Comparison of ENCODE assay signal across 33 mouse cellular contexts in the genomic region with DNA sequence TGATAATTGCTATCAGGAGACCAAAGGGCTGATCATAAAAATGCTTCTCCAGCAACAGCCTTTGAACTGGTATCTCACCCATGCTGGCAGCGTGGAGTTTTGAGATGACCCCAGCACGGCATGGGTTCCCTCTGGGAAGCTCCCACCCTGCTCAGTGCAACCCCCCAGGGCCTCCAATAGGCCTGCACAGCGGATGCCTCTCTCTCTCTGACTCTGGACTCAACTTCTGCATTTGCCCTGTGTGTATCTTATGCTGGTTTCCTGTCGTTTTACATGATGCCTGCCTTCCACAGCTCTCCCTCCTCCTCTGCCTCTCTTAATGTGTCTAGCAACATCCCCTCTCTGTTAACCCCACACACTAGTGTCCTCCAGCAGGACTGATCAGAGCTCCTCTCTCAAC. TPM values are rescaled to one million over a fixed set of nuclear protein-coding genes. Genes with fewer than 3 reads are reported as not detected.
A peak's percentile ranks its signal among the peaks of the same experiment; 100 is the strongest.
DNase-seq lines count a peak whose midpoint lies in the region; ATAC-seq and TF ChIP-seq lines count a peak whose summit lies in the region.
"Had no signal": no experiment of that assay in that cellular context is flagged by ENCODE, and none has a peak within 500 bp of the region (broad histone marks: within the 10 kb centered on the region; RNA-seq: fewer than 3 reads in every experiment).

No protein-coding gene starts in this region.

- DNase-seq in MEL (ENCODE audit: low read depth, low spot score): peak; percentile 76
- no peak for DNase-seq in right cerebral cortex, adult 2 months (ENCODE audit: low spot score in 2 of 2)
- DNase-seq in spleen, postnatal 4 days (ENCODE audit: low spot score in 2 of 2): no peak
- DNase-seq in heart, postnatal 14 days: no peak
- DNase-seq: adrenal gland, adult 2 months; cerebellum, adult 2 months; cerebellum, postnatal 14 days; gastrocnemius, postnatal 36 days; heart, adult 2 months; kidney, adult 8-10 months; kidney, postnatal 4 days; layer of hippocampus, adult 9-11 months; lung, embryonic 14.5 days; midbrain, embryonic 14.5 days; retina, postnatal 1 day; right cerebral cortex, postnatal 25 days; thymus, postnatal 4 days had no signal

- H3K4me1 ChIP-seq in MEL (ENCODE audit: control insufficient read depth in 1 of 2, insufficient read depth in 2 of 2, low read length in 2 of 2): peaks cover 4 to 7% of the 10 kb centered on the region in 2 experiments; a peak in 3 of 4 replicates
- H3K4me1 ChIP-seq: embryonic facial prominence, embryonic 12.5 days; forebrain, embryonic 15.5 days; heart, embryonic 12.5 days; hindbrain, embryonic 10.5 days; hindbrain, embryonic 15.5 days; limb, embryonic 10.5 days; limb, embryonic 15.5 days had no signal

- H3K79me2 ChIP-seq in MEL (ENCODE audit: control insufficient read depth, insufficient read depth, low read length, poor library complexity): no peaks in the 10 kb centered on the region

- peak; percentile 96 for ATAC-seq in granulocyte monocyte progenitor cell, adult 5-6 weeks (replicated peaks; ENCODE audit: poor library complexity, severe bottlenecking)
- ATAC-seq in megakaryocyte, adult 5-6 weeks (ENCODE audit: poor library complexity, severe bottlenecking): peak; percentile 92
- ATAC-seq: forebrain, embryonic 15.5 days; inflammation-experienced regulatory T-cells, adult 6 months had no signal

- TF ChIP-seq POLR2A in MEL (IDR thresholded peaks at IDR 0.05; ENCODE audit: control insufficient read depth in 1 of 2, insufficient read depth in 1 of 2, low read depth in 1 of 2, low read length in 2 of 2, poor library complexity in 1 of 2): no peak

- no peak for TF ChIP-seq EP300 in MEL (IDR thresholded peaks at IDR 0.05; ENCODE audit: low read depth in 1 of 2, low read length in 2 of 2)

- no peak overlapping the region for H3K9ac ChIP-seq in MEL (ENCODE audit: control insufficient read depth, low read depth, low read length, poor library complexity, severe bottlenecking)
- H3K9ac ChIP-seq: embryonic facial prominence, embryonic 12.5 days; forebrain, embryonic 15.5 days; heart, embryonic 12.5 days; hindbrain, embryonic 15.5 days; limb, embryonic 15.5 days; liver, embryonic 14.5 days; lung, embryonic 14.5 days; neural tube, embryonic 15.5 days had no signal

- peaks cover 0 to 6% of the 10 kb centered on the region in 2 experiments; a peak in 2 of 4 replicates for H3K36me3 ChIP-seq in MEL (ENCODE audit: control insufficient read depth in 1 of 2, insufficient read depth in 2 of 2, low read length in 2 of 2)
- H3K36me3 ChIP-seq: embryonic facial prominence, embryonic 12.5 days; forebrain, embryonic 15.5 days; G1E; heart, embryonic 12.5 days; hindbrain, embryonic 15.5 days; limb, embryonic 10.5 days; limb, embryonic 15.5 days; neural tube, embryonic 15.5 days had no signal

- H3K9me3 ChIP-seq in MEL (replicated peaks; ENCODE audit: insufficient read depth, low read length): no peaks in the 10 kb centered on the region
- H3K9me3 ChIP-seq: embryonic facial prominence, embryonic 12.5 days; forebrain, embryonic 15.5 days; G1E; heart, embryonic 12.5 days; hindbrain, embryonic 10.5 days; hindbrain, embryonic 15.5 days; limb, embryonic 10.5 days; limb, embryonic 15.5 days; megakaryocyte, embryonic 14.5 days; neural tube, embryonic 15.5 days had no signal

- H3K27me3 ChIP-seq in MEL (ENCODE audit: control insufficient read depth in 1 of 2, insufficient read depth in 2 of 2, low read length in 2 of 2): no peaks in the 10 kb centered on the region
- H3K27me3 ChIP-seq: embryonic facial prominence, embryonic 12.5 days; forebrain, embryonic 15.5 days; heart, embryonic 12.5 days; hindbrain, embryonic 15.5 days; limb, embryonic 15.5 days; neural tube, embryonic 15.5 days had no signal

- H3K27ac ChIP-seq in MEL (ENCODE audit: control insufficient read depth, low read depth, low read length): peak overlapping the region; percentile 29; the same call in 1 of the 2 replicates
- H3K27ac ChIP-seq: embryonic facial prominence, embryonic 12.5 days; forebrain, embryonic 15.5 days; heart, adult 2 months; hindbrain, embryonic 10.5 days; hindbrain, embryonic 15.5 days; kidney, postnatal 0 days; limb, embryonic 10.5 days; limb, embryonic 15.5 days; liver, embryonic 14.5 days; neural tube, embryonic 15.5 days had no signal

- intact Hi-C loops in heart, postnatal 14 days (cut with DNase I): no loop called here

- no peak overlapping the region for H3K4me3 ChIP-seq in MEL (ENCODE audit: control insufficient read depth in 1 of 2, insufficient read depth in 1 of 2, low read depth in 2 of 2, low read length in 2 of 2)
- H3K4me3 ChIP-seq: embryonic facial prominence, embryonic 12.5 days; forebrain, embryonic 15.5 days; heart, adult 2 months; heart, embryonic 12.5 days; hindbrain, embryonic 10.5 days; hindbrain, embryonic 15.5 days; limb, embryonic 10.5 days; limb, embryonic 15.5 days; megakaryocyte, embryonic 14.5 days; neural tube, embryonic 15.5 days had no signal

- no peak; the same call in 1 of the 2 replicates for TF ChIP-seq RAD21 in MEL (IDR thresholded peaks at IDR 0.05; ENCODE audit: low read depth, low read length)

- no peak for TF ChIP-seq CTCF in MEL (IDR thresholded peaks at IDR 0.05 in 2 of 3, conservative IDR thresholded peaks at IDR 0.05 in 1 of 3; ENCODE audit: control insufficient read depth in 1 of 3, insufficient read depth in 1 of 3, low read depth in 2 of 3, low read length in 3 of 3, poor library complexity in 1 of 3, severe bottlenecking in 1 of 3)

TF ChIP-seq in MEL, 35 proteins besides CTCF, POLR2A, EP300 and RAD21:
- TF ChIP-seq KAT2A (conservative IDR thresholded peaks at IDR 0.05; ENCODE audit: low read depth, low read length) (no peak), SMC3 (IDR thresholded peaks at IDR 0.05; ENCODE audit: low read depth, low read length) (peak; percentile 15; the same call in 1 of the 2 replicates), BHLHE40 (IDR thresholded peaks at IDR 0.05; ENCODE audit: borderline replicate concordance, low read depth, low read length) (no peak), NELFE (IDR thresholded peaks at IDR 0.05; ENCODE audit: low read depth, low read length) (no peak), GABPA (IDR thresholded peaks at IDR 0.05; ENCODE audit: low read depth, low read length) (no peak), TAL1 (IDR thresholded peaks at IDR 0.05; ENCODE audit: low read length) (no peak), TBP (IDR thresholded peaks at IDR 0.05; ENCODE audit: low read depth, low read length) (peak; percentile 72), GATA1 (IDR thresholded peaks at IDR 0.05; ENCODE audit: low read depth, low read length) (0 out of 2 replicates have a peak, but pooled peaks have one; percentile 0), E2F4 (IDR thresholded peaks at IDR 0.05; ENCODE audit: borderline replicate concordance, low read depth, low read length) (no peak)
TF ChIP-seq in MEL: peak in this region for 3.

RNA-seq across cellular contexts. Expression of gene Lct, which starts 13.5 kb away (rescaled TPM):
- total RNA-seq in MEL (2012; rRNA removed): under 0.01 TPM in 1 of 2 replicates, not detected in the other
- under 1 TPM in 1 of 2 experiments, not detected in 1; 0.06 TPM for polyA plus RNA-seq in MEL (2012; ENCODE audit: insufficient read depth in 1 of 2, insufficient read length in 2 of 2, low read depth in 1 of 2, low replicate concordance in 2 of 2, missing spikeins in 1 of 2)
- 0.13 and 0.19 TPM in 2 replicates for total RNA-seq in granulocyte monocyte progenitor cell, adult 5-6 weeks (2014; fragmentation: Nextera tagmentation)
- total RNA-seq in granulocyte monocyte progenitor cell, adult 5-6 weeks (2017): 0.15 and 0.22 TPM in 2 replicates
- total RNA-seq in megakaryocyte, adult 5-6 weeks (2015): 0.57 and 0.80 TPM in 2 replicates
- total RNA-seq in megakaryocyte, adult 5-6 weeks (2017): 0.59 and 0.77 TPM in 2 replicates
- total RNA-seq in heart, postnatal 14 days (2021): under 1 TPM in 1 of 2 experiments, not detected in 1; 0.05 TPM
- total RNA-seq: gastrocnemius, adult 18-20 months; heart, adult 2 months had no signal
- polyA plus RNA-seq: G1E had no signal

RNA-seq across cellular contexts. Expression of gene Mcm6, which starts 44.8 kb away (rescaled TPM):
- total RNA-seq in MEL (2012; rRNA removed): 202 and 218 TPM in 2 replicates
- 100 to 1,000 TPM; 234 to 850 TPM for polyA plus RNA-seq in MEL (2012; ENCODE audit: insufficient read depth in 1 of 2, insufficient read length in 2 of 2, low read depth in 1 of 2, low replicate concordance in 2 of 2, missing spikeins in 1 of 2)
- 378 and 386 TPM in 2 replicates for total RNA-seq in granulocyte monocyte progenitor cell, adult 5-6 weeks (2014; fragmentation: Nextera tagmentation)
- 431 and 449 TPM in 2 replicates for total RNA-seq in granulocyte monocyte progenitor cell, adult 5-6 weeks (2017)
- 143 and 147 TPM in 2 replicates for total RNA-seq in megakaryocyte, adult 5-6 weeks (2015)
- total RNA-seq in megakaryocyte, adult 5-6 weeks (2017): 205 and 215 TPM in 2 replicates
- 10 to 100 TPM in 1 of 2 experiments, 1 to 10 TPM in 1; 9.3 to 14.8 TPM for total RNA-seq in heart, postnatal 14 days (2021)

Comparison
In these comparisons a context has a peak if more than half of its experiments do, and no peak if none do; other contexts are left out.
1. RNA of gene Mcm6, which starts 44.8 kb away (total RNA-seq): 378 to 449 TPM in granulocyte monocyte progenitor cell, adult 5-6 weeks, 202 to 218 TPM in MEL and 143 to 215 TPM in megakaryocyte, adult 5-6 weeks; 9.3 to 14.8 TPM in heart, postnatal 14 days; every median in the first group is over 4 times any median in the second.